Mouse (Mus musculus) lung, postnatal 0 days (tissue): ENCODE data around the gene Micall2. TPM values are rescaled to one million over a fixed set of nuclear protein-coding genes. Genes with fewer than 3 reads are reported as not detected.

Experiments used
- ATAC-seq: fragments of 200-750 bp; cut with Nextera tagmentation; 2 replicates; pipeline ENCODE4 v1.8.0; 2017; ENCODE audit warnings: moderate library complexity
- DNase-seq: peaks from one replicate; pipeline ENCODE4 v3.0.0-alpha.2; 2016; ENCODE audit warnings: low spot score
- H3K27ac ChIP-seq: fragments of 300-500 bp; sonication (generic); 2 replicates; pipeline ENCODE4 v1.5.1; 2014; ENCODE audit warnings: antibody characterized with exemption, mild to moderate bottlenecking, low read length, mixed read lengths
- H3K27me3 ChIP-seq: fragments of 300-500 bp; sonication (generic); replicated peaks from 2 replicates; pipeline ENCODE4 v1.6.1; 2014; ENCODE audit warnings: low read length, mixed read lengths; ENCODE audit not compliant: insufficient read depth
- H3K36me3 ChIP-seq: fragments of 300-500 bp; sonication (generic); 2 replicates; pipeline ENCODE4 v1.6.1; 2014; ENCODE audit warnings: low read length, mixed read lengths; ENCODE audit not compliant: insufficient read depth
- H3K4me1 ChIP-seq: fragments of 300-500 bp; sonication (generic); 2 replicates; pipeline ENCODE4 v1.6.1; 2014; ENCODE audit warnings: antibody characterized with exemption, low read depth, low read length, mixed read lengths; ENCODE audit not compliant: insufficient read depth
- H3K4me2 ChIP-seq: fragments of 300-500 bp; sonication (generic); replicated peaks from 2 replicates; pipeline ENCODE4 v1.6.1; 2014; ENCODE audit warnings: low read depth, mild to moderate bottlenecking, low read length, moderate library complexity, mixed read lengths
- H3K4me3 ChIP-seq: fragments of 300-500 bp; sonication (generic); 2 replicates; pipeline ENCODE4 v1.5.1; 2014; ENCODE audit warnings: low read depth, low read length
- H3K9ac ChIP-seq: fragments of 300-500 bp; sonication (generic); replicated peaks from 2 replicates; pipeline ENCODE4 v1.6.1; 2014; ENCODE audit warnings: low read depth, mild to moderate bottlenecking
- H3K9me3 ChIP-seq: fragments of 300-500 bp; sonication (generic); 2 replicates; pipeline ENCODE4 v1.6.1; 2016; ENCODE audit warnings: low read length, mixed read lengths
- CTCF ChIP-seq: IDR thresholded peaks from 2 replicates; pipeline ENCODE4 v1.5.1; 2016; ENCODE audit warnings: antibody characterized with exemption, mild to moderate bottlenecking
- EP300 ChIP-seq: IDR thresholded peaks from 2 replicates; pipeline ENCODE4 v1.6.1; 2016; ENCODE audit warnings: antibody characterized with exemption, mild to moderate bottlenecking, control low read depth
- WGBS: fragments of 180-500 bp; shearing (Covaris S2); extraction: QIAGEN DNeasy Blood & Tissue Kit; methylation state at CpG from one replicate; pipeline ENCODE4 v1.1.7; 2014; 5-methylcytosine and 5-hydroxymethylcytosine counted together
- polyA plus RNA-seq: library from polyadenylated mRNA; unstranded; fragments of >200 nt; fragmentation: Nextera tagmentation; extraction: Ambion mirVana; gene quantifications from 2 replicates; pipeline ENCODE4 v1.2.1, GENCODE M21; 2015

Micall2 gene
- polyA plus RNA-seq, 1 experiment from 2014 or later = 2.7 TPM

- 71% methylated on average over 12 of the region's 12 CpGs for WGBS
- H3K4me1 ChIP-seq = no peaks in the 10 kb centered on the region
- H3K27me3 ChIP-seq = peaks cover 2% of the 10 kb centered on the region; the same call in 1 of the 2 replicates
- TF ChIP-seq CTCF (no peak), EP300 (no peak)
- H3K4me2 ChIP-seq = no peak overlapping the region
- H3K27ac ChIP-seq = no peak overlapping the region
- H3K9ac ChIP-seq = no peak overlapping the region
- H3K9me3 ChIP-seq = no peaks in the 10 kb centered on the region
- H3K4me3 ChIP-seq = no peak overlapping the region
- no peaks in the 10 kb centered on the region for H3K36me3 ChIP-seq
- DNase-seq (no peak), ATAC-seq (no peak)
Observed at GRCm38 (mm10) chr5:139688356-139688755, 47.8 kb downstream of the Micall2 start.

GRCm38 (mm10) chr5:139687646-139688045, 48.5 kb downstream of the Micall2 start:
- Histone ChIP-seq H3K27ac (no peak overlapping the region), H3K4me2 (no peak overlapping the region), H3K4me3 (no peak overlapping the region), H3K27me3 (peaks cover 9% of the 10 kb centered on the region; the same call in 1 of the 2 replicates), H3K9me3 (no peaks in the 10 kb centered on the region), H3K4me1 (no peaks in the 10 kb centered on the region), H3K9ac (no peak overlapping the region), H3K36me3 (no peaks in the 10 kb centered on the region)
- DNase-seq (peak; percentile 47), ATAC-seq (no peak)
- peak; percentile 74 for TF ChIP-seq CTCF
- TF ChIP-seq EP300 = no peak
- 5% methylated on average over 13 of the region's 13 CpGs for WGBS

- DNase-seq (peak; percentile 57), ATAC-seq (peak; percentile 87)
- no peak overlapping the region for H3K27ac ChIP-seq
- no peak for TF ChIP-seq EP300
- no peak for TF ChIP-seq CTCF
- 21% methylated on average over 21 of the region's 21 CpGs for WGBS
- H3K9me3 ChIP-seq = no peaks in the 10 kb centered on the region
- no peak overlapping the region for H3K4me3 ChIP-seq
- peaks cover 15% of the 10 kb centered on the region; the same call in 1 of the 2 replicates for H3K27me3 ChIP-seq
- no peak overlapping the region for H3K9ac ChIP-seq
- H3K4me2 ChIP-seq = no peak overlapping the region
- no peaks in the 10 kb centered on the region for H3K4me1 ChIP-seq
- H3K36me3 ChIP-seq = no peaks in the 10 kb centered on the region
Observed at GRCm38 (mm10) chr5:139686530-139687249, 49.4 kb downstream of the Micall2 start.

DNA sequence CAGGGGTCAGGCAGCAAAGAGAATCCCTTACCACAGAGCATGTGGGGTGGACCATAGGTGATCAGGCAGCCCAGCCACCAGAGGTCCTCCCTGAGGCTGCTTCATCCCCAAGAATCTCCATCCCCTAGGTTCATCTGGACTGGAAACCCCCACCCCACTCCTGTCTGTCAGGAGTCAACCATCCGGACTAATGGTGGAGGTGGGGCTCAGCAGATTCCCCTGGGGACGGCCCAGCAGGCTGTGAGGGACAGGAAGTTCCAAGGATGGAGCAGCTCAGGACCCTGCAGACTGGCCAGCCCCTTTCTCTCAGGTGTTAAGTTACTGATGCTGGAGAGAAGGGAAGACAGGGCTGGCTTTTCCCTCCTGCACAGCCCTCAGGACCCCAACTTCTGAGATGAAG, 52.9 kb downstream of the Micall2 start:
- H3K27ac ChIP-seq = no peak overlapping the region
- H3K4me2 ChIP-seq = no peak overlapping the region
- H3K4me1 ChIP-seq = no peaks in the 10 kb centered on the region
- ATAC-seq (no peak), DNase-seq (no peak)
- no peaks in the 10 kb centered on the region for H3K36me3 ChIP-seq
- no peaks in the 10 kb centered on the region for H3K9me3 ChIP-seq
- WGBS = 9% methylated on average over 2 of the region's 2 CpGs
- TF ChIP-seq EP300 (no peak), CTCF (no peak)
- no peak overlapping the region for H3K9ac ChIP-seq
- peaks cover 25% of the 10 kb centered on the region; the same call in 1 of the 2 replicates for H3K27me3 ChIP-seq
- H3K4me3 ChIP-seq = no peak overlapping the region

DNA sequence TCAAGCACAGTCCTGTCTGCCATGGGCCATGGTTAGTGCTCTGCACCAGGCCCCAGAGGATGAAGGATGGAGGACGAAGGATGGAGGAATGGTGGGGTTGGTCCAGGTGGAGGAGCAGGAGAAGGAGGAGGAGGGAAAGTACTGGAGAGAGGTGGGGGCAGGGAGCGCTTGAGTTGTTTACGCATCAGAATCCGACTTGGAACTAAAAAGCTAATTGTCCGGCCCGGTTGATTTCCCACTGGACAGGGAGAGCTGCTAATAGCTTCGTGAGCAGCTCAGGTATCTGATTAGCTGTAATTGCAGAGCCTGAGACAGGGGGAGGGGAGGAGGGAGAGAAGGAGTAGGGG, 53.5 kb downstream of the Micall2 start:
- DNase-seq (no peak), ATAC-seq (no peak)
- WGBS = 4% methylated on average over 7 of the region's 7 CpGs
- Histone ChIP-seq H3K27ac (no peak overlapping the region), H3K36me3 (no peaks in the 10 kb centered on the region), H3K9me3 (no peaks in the 10 kb centered on the region), H3K4me2 (no peak overlapping the region), H3K4me1 (no peaks in the 10 kb centered on the region), H3K4me3 (no peak overlapping the region), H3K27me3 (peaks cover 25% of the 10 kb centered on the region; the same call in 1 of the 2 replicates), H3K9ac (no peak overlapping the region)
- TF ChIP-seq CTCF (no peak), EP300 (no peak)

- no peak for ATAC-seq
- Histone ChIP-seq H3K27me3 (peaks cover 25% of the 10 kb centered on the region; the same call in 1 of the 2 replicates), H3K9me3 (no peaks in the 10 kb centered on the region), H3K4me3 (no peak overlapping the region), H3K4me1 (no peaks in the 10 kb centered on the region), H3K27ac (no peak overlapping the region), H3K9ac (no peak overlapping the region), H3K36me3 (no peaks in the 10 kb centered on the region), H3K4me2 (no peak overlapping the region)
- WGBS = 6% methylated on average over 20 of the region's 20 CpGs
- no peak for DNase-seq
- TF ChIP-seq EP300 = no peak
- no peak for TF ChIP-seq CTCF
Observed at GRCm38 (mm10) chr5:139681832-139682630, 54.1 kb downstream of the Micall2 start.
